Mouse (Mus musculus): ENCODE measurements around the gene Col4a6.

Gene Col4a6

DNA sequence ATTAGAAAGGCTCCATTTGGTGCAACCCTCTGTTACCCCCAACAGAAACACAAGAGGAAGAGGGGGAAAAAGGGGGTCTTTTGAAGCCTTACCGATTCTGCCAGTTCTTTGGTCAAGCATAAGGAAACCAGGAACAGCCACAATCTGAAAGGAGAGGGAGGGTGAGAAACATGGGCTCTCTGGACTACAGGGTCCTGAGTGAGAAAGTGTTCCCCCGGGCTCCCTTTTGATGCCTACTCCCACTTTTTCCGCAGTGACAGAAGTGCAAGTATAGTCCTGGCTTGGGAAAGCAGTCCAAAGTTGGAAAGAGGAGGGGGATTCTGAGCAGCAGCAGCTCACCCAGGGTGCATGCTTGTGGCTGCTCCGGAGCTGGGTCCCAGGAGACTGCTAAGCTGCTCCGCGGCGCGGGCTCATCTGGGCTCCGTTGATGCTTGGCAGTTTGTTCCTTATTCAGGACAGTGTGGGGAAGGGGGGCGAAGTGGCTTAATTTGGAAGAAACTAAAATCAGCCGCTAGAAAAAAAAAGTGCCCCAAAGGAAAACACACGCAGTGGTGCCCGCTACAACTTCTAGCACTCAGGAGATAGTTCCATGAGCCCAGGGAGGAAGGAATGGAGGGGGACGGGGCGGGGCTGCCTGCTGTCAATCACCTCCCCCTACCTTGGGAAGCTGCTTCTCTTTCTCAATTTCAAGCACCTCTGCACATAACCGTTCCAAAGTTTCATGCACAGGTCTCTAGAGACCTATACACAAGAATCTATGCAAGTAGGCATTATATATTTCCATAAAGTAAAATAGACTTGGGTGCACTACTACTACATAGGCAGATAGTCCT lies at the start of gene Col4a6:
Col4a6 (minus strand) TSS at position 607 of the 833 bp plus-strand sequence.
- no peak for DNase-seq (ENCODE audit: low read depth)

DNA sequence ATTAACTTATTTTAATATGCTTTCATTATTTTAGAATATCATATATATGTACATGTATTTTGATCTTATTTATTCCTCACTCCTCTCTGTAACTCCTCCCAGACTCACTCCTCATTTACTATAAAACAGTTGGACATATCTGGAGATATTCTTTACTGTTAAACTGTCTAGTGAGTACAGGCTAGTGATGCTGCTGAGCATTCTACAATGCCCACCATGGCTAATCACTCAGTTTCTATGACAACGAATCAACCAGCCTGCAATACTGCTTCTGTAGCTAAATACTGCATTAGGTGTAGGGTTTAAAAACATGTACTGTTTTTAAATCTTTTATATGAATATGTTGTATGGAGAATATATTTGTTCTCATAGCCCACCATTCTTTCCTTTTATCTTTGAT lies 29.2 kb upstream of the Col4a6 start:
- no peak for DNase-seq (ENCODE audit: low read depth)

DNA sequence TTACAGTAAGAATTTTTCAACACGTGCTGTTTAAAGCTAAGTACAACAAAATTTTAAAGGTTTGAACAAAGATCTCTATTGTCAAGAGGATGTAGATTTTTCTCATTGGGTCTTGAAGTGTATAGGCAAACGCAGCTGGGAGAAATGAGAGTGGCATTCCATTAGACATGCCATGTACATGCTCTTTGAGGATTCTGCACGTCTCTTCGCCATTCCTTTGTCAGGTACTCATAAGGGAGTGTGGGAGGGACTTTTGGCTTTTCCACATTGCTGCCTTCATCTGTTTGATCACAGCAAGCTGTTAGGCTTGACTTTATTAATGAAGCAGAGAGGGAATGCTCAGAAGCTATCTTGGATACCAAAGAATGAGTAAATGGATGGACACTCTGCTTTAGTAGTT lies 20.7 kb upstream of the Col4a6 start:
- no peak for DNase-seq (ENCODE audit: low read depth)

DNA sequence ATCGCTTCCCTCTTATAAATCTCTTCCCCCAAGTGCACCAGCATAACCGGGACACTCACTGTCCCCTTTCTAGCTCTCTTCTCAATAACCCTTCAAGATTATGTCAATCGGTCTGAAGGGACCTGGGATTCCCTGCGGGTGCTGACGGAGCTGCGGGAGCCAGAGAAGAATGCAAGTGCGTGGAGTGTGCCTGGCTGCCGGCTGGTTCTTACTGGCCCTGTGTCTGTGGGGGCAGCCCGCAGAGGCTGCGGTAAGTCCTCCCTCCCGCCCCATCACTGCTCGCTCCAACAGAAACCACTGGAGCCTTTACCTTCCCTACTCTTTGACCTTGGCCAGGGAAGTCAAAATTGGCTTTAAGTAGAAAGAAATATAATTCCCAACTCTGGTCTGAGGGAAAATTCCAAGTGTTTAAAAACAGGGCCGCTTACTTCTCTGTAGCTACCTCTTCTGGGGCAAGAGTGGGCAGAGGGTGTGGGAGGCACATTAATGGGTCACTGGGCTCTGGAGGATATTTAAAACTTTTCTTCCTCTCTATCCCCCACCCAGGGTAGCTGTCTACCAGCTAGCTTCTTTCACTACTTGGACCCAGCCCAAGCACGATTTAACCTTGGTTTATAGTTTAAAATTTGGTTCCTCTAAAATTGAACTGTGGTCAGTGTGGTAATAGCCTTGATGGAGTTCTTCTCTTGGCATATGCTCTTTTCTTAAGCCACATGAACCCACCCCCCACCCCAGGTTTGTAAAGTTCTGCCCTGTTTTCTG lies 1.9 kb upstream of the Col4a6 start:
- no peak for DNase-seq (ENCODE audit: low read depth)

DNA sequence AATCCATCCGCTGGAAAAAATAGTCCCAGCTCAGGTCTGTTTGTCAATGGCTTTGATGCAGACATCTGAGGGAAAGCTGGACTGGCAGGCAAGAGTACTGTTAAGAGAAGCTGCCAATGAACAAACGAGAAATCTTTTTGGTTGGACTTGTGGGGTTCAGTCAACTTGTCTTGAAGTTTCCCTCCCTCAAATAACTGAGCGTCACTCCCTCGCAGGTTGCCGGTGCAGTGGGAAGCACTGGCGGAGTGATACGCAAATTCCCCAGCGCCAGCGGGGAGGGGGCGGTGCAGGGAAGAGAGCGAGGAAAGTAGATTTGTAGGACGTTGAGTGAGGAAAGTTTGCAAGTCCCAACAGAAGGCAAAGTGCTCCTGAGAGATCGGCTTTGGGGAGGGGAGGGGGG lies 1.2 kb upstream of the Col4a6 start, which contains the start of gene Col4a5:
Col4a5 (plus strand) TSS at position 276 of the 400 bp plus-strand sequence.
- DNase-seq (ENCODE audit: low read depth) = peak; percentile 0

- no peak for DNase-seq (ENCODE audit: low read depth)
Observed at GRCm38 (mm10) chrX:141447936-141448335, 25.9 kb downstream of the Col4a6 start.

GRCm38 (mm10) chrX:141439423-141439822 lies 34.5 kb downstream of the Col4a6 start:
- DNase-seq (ENCODE audit: low read depth) = no peak

- no peak for DNase-seq (ENCODE audit: low read depth)
Observed at GRCm38 (mm10) chrX:141436780-141437179, 37.1 kb downstream of the Col4a6 start.

- no peak for DNase-seq (ENCODE audit: low read depth)
Observed at GRCm38 (mm10) chrX:141415318-141415717, 58.6 kb downstream of the Col4a6 start.

GRCm38 (mm10) chrX:141396243-141396642 lies 77.6 kb downstream of the Col4a6 start:
- DNase-seq (ENCODE audit: low read depth) = no peak

DNA sequence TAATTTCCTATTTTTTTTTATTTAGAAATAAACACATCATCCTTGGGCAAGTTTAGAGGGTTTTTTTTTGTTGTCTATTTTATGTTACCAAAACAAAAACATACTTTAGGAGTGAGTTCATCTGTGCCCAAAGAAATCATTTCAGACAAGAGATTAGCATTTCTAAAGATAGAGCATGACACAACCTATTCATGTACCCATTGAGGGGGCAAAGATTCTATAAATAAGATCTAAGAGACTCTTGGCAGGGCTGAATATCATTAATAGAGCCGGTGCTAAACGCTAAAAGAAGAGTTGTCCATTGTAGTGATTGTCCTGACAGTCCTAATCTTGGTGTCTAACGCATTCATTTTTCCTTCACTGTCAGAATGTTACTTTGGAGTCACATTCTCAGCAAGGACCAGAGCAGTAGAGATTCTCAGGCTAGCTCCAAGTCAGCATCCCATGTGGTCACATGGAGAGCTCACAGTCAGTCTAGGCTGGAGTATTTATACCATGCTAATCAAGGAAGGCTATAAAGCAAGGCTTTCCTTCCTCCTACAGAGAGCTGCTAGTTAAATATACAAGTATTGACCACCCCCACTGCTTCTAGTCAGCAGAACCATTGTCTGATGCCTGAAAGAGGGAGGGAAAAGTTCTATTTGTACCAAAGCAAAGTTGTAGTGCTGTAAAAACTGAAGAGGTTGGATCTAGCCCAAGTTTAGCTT lies 88.3 kb downstream of the Col4a6 start:
- DNase-seq (ENCODE audit: low read depth) = no peak

GRCm38 (mm10) chrX:141384632-141385031 lies 89.2 kb downstream of the Col4a6 start:
- no peak for DNase-seq (ENCODE audit: low read depth)

DNA sequence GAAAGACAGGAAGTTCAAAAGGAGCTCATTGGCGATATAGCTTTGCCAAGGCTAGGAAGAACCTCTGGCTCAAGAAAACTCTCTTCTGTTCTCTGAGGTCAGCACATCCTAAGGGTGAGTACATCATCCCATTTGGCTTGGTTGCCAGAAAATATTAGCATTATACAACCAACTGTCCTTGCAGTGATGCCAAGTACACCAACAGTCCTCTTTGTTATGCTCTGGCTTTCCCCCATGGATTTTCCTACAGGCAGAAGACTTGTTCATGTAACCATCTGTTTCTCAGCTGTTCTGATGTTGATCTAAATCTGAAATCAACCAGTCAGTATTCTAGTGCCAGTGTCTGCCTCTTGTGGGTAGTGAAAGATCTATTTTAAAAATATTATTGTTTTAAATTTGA lies 103.6 kb downstream of the Col4a6 start:
- DNase-seq (ENCODE audit: low read depth) = no peak

GRCm38 (mm10) chrX:141363331-141363730 lies 110.5 kb downstream of the Col4a6 start:
- DNase-seq (ENCODE audit: low read depth) = no peak

- no peak for DNase-seq (ENCODE audit: low read depth)
Observed at GRCm38 (mm10) chrX:141341417-141341816, 132.5 kb downstream of the Col4a6 start.

DNA sequence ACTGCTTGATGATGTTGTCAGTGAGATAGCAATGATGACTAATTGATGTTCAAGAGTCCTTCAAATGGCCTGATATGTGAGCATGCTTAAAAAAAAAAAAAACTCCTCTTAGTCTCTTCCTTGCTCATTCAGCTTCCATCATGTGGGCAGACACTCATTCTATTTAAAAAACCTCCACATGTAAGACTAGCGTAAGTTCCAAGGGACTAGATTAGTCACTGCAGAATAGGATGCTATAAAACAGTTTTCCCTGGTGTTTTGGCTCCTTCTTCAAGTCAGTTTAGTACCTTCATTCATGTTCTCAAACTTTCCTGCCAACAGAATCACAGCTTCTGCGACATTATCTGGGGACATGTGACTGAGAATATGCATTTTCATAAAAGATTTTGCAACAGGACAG lies 145.8 kb downstream of the Col4a6 start:
- no peak for DNase-seq (ENCODE audit: low read depth)

GRCm38 (mm10) chrX:141324201-141324600 lies 149.7 kb downstream of the Col4a6 start:
- no peak for DNase-seq (ENCODE audit: low read depth)

DNA sequence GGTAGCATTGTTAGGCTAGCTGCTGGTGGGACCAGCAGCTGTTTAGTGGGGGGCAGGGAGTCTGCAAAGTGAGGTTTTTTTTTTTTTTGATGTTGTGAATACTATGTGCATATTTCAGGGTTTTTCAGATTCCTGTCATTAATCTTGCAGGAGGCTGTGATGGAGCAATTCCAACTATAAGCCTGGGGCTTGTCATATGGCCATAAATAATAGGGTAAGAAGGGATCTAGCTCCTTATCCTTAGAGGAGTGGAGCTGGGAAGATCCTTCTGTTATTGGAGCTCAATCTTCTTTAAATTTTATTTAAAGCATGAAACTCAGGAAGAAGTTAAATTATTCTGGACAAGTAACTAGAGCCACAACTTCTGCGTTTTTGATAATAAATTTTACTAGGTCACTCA lies 157.7 kb downstream of the Col4a6 start:
- no peak for DNase-seq (ENCODE audit: low read depth)

DNA sequence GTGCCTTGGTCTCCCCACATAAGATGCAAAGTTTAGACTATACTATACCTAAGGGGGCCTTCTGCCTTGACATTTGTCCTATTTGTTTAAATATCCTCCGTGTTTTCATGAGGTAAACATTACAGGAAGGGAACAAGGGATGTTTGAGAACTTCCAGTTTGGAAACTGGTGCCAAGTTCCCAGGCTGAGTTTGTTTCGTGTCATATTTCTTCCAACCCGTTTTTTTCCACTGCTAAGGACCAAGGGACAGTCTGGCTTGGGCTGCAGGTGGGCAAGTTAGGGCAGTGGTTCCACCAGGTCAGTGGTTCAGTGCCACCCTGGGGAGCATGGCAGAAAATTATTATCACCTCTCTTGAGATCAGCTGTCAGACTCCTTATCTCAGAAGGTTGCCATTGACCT lies 158.1 kb downstream of the Col4a6 start:
- DNase-seq (ENCODE audit: low read depth) = no peak

GRCm38 (mm10) chrX:141292702-141293462 lies 181.0 kb downstream of the Col4a6 start:
- DNase-seq (ENCODE audit: low read depth) = no peak

GRCm38 (mm10) chrX:141276397-141276796 lies 197.5 kb downstream of the Col4a6 start:
- no peak for DNase-seq (ENCODE audit: low read depth)

GRCm38 (mm10) chrX:141265986-141266385 lies 207.9 kb downstream of the Col4a6 start:
- no peak for DNase-seq (ENCODE audit: low read depth)
